Mouse (Mus musculus) common myeloid progenitor, adult 5-6 weeks (primary cell): Measurements from ENCODE around the gene Pigm. TPM values are rescaled to one million over a fixed set of nuclear protein-coding genes. Genes with fewer than 3 reads are reported as not detected.

Source experiments
- ATAC-seq: replicated peaks from 2 replicates; pipeline ENCODE4 v1.8.0; 2016; ENCODE audit warnings: low read depth, mild to moderate bottlenecking, moderate TSS enrichment, inconsistent platforms; ENCODE audit not compliant: poor library complexity, severe bottlenecking
- total RNA-seq: library from RNA; stranded (forward); fragments of 200-1000, 187-1606 nt; gene quantifications from 2 replicates; pipeline ENCODE4 v1.2.3, GENCODE M21; 2017

Pigm gene
- total RNA-seq, 1 experiment from 2014 or later, result 20.4 TPM

DNA sequence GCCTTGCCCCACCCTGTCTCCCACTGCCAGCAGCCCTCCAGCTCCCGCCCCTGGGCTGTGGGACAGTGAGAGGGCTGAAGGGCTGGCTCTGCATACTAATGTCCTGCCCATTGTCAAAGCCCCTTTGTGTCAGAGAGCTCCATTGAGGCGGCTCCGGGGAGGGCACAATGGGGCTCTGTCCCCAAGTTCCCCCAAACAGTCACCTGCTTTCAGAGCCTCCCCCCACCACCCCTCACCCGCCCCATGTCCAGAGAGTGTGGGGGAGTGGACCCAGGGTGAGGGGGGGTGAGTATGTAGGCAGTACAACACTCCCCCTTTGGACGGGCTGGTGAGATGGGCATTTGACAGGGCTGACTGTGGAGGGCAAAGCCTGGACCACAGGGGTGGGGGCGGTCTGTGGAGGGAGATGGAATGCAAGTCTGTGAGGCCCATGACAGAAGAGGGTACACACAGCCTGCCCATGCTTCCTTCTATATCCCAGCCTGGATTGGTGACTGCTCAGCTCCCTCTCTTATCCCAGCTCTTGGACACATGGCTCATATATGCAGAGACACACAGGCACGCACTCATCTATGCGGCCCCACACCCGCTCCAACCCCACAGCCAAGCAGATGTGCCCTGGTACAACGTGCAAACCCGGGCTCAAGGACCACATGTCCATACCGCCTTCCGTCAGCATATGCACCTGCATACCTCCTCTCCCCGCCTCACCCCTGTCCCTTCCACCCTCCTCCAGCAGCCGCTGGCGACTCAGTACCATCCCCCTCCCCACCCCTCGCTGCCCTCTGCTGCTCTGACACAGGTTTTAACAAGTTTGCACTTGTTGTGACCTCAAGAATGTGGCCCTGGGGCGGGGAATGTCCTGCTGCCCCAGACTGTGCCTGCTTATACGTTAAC, 26.2 kb upstream of the Pigm start:
- no peak for ATAC-seq

DNA sequence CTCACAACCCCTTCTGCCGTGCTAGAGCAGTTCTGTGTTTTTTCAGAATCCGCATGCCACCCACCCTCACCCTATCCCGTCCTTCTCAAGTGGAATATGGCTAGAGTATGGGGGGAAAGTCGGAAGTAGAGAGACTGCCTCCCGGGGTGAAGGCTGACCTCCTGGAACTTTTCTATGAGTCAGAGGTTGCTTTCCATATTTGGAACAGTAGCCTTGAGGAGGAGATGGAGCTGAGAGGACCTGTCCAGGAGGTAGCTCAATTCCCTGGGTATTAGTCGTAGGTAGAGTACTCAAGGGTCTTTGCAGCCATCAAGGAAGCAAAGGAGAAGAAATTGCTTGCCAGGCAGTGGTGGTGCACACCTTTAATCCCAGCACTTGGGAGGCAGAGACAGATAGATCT, 24.3 kb upstream of the Pigm start:
- ATAC-seq, result no peak

DNA sequence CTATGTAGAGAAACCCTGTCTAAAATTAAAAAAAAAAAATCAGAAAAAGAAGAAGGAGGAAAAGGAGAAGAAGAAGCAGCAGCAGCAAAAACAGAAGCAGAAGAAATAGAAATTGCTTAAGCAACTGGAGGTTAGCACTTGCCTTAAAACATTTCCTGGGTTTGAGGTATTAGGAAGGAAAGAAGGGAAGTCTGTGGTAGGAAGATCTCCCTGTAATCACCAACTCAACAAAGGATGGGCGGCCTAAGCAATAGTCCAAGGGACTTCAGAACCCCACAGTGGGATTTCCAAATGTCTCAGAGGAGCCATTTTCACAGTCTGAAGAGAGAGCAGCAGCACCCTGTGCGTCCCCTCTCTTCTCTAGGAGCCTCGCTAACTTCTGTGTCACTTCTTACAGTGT, 23.9 kb upstream of the Pigm start:
- peak; percentile 69 for ATAC-seq

DNA sequence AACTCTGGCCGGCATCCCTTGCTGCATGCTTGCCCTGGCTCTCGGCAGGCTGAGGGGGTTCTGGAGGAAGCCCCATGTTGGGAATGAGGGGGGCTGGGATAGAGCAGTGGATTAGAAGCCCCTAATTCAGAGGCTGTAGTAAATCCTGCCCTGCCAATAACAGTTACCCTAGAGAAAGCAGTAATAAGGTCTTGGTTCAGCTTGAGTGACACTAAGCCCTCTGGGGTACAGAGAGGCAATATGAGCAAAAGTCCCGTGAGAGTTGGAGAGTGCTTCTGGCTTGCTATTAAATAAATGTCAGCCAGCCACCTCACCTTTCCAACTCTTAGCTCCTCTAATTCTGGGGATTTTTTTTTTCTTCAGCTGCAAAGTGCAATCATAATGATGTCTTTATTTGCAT, 21.0 kb upstream of the Pigm start:
- no peak for ATAC-seq

GRCm38 (mm10) chr1:172357550-172357949, 18.8 kb upstream of the Pigm start:
- peak; percentile 97 for ATAC-seq

GRCm38 (mm10) chr1:172358341-172358740, 18.0 kb upstream of the Pigm start:
- ATAC-seq, result no peak

DNA sequence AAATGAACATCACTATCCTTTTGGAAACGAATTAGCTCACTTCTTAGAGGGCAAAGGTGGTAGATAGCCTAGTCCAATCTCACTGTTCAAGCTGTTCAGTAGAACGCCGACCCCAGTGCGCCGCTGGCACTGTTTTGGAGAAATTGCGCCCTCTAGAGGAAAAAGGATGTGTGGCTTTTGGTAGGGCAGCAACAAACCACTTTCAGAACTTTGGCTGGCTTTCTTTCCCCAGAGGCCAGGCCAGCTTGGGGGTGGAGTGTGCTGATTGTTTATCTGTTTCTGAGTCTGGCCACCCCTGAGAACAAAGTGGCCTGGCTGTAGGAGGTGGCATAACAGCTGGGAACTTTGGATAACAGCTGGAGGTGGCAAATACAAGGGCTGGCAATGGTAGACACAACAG, 11.7 kb upstream of the Pigm start:
- ATAC-seq, result peak; percentile 67

DNA sequence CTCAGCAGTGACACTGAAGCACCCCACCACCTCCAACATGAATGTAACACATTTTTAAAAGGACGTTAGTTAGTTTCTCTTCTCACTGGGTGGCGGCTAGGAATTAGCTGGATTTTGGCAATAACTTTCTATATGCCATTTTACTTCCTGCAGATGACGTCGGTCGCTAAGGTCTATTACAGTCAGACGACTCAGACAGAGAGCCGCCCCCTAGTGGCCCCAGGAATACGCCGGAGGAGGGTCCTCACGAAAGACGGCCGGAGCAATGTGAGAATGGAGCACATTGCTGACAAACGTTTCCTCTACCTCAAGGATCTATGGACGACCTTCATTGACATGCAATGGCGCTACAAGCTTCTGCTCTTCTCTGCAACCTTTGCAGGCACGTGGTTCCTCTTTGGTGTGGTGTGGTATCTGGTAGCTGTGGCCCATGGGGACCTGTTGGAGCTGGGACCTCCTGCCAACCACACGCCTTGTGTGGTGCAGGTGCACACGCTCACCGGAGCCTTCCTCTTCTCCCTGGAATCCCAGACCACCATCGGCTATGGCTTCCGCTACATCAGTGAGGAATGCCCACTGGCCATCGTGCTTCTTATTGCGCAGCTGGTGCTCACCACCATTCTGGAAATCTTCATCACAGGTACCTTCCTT, 7.5 kb upstream of the Pigm start:
- ATAC-seq, result peak; percentile 85

- peak; percentile 42 for ATAC-seq
These were observed 562 bp downstream of the Pigm start for GRCm38 (mm10) chr1:172376758-172377458.

DNA sequence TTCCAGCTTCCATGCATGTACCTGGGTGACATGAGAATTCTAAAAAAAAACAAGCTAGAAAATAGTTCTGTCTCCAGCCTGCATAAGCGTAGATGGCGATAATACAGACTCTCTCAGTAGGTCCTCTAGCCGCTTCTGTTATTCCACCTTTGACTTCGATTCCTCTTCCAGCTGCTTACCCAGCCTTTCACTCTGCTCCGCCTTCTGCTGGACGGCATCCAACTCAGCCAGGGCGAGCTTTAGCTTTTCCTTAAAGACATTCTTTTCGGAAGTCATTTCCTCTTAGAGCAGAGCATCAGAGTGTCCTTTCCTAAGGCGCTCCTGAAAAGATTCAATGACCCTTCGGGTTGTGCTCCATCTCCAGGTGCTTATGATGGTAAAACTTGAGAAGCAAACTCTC, 3.7 kb downstream of the Pigm start:
- no peak for ATAC-seq

- no peak for ATAC-seq
These were observed 5.7 kb downstream of the Pigm start for GRCm38 (mm10) chr1:172382090-172382489.

GRCm38 (mm10) chr1:172387246-172387645, 10.9 kb downstream of the Pigm start:
- no peak for ATAC-seq

- peak; percentile 79 for ATAC-seq
These were observed 14.4 kb downstream of the Pigm start for GRCm38 (mm10) chr1:172390769-172391168.

GRCm38 (mm10) chr1:172391807-172392581, 15.6 kb downstream of the Pigm start:
- ATAC-seq, result no peak

DNA sequence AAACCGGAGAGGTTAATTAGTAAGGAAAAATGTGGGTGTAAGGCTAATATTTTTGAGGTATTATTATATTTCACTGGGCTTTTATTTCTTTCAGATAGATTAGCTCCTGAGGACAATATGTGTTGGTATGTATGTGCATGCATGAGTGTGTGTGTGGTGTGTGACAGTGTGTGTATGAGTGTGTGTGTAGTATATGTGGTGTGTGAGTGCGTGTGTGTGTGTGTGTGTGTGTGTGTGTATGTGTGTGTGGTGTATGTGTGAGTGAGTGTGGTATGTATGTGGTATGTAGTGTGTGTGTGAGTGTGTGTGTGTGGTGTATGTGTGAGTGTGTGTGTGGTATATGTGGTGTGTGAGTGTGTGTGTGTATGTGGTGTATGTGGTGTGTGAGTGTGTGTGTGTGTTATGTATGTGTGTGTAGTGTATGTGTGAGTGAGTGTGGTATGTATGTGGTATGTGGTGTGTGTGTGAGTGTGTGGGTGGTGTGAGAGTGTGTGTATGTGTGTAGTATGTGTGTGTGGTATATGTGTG, 16.4 kb downstream of the Pigm start:
- no peak for ATAC-seq

- no peak; the same call in 1 of the 2 replicates for ATAC-seq
These were observed 17.4 kb downstream of the Pigm start for GRCm38 (mm10) chr1:172393739-172394138.

DNA sequence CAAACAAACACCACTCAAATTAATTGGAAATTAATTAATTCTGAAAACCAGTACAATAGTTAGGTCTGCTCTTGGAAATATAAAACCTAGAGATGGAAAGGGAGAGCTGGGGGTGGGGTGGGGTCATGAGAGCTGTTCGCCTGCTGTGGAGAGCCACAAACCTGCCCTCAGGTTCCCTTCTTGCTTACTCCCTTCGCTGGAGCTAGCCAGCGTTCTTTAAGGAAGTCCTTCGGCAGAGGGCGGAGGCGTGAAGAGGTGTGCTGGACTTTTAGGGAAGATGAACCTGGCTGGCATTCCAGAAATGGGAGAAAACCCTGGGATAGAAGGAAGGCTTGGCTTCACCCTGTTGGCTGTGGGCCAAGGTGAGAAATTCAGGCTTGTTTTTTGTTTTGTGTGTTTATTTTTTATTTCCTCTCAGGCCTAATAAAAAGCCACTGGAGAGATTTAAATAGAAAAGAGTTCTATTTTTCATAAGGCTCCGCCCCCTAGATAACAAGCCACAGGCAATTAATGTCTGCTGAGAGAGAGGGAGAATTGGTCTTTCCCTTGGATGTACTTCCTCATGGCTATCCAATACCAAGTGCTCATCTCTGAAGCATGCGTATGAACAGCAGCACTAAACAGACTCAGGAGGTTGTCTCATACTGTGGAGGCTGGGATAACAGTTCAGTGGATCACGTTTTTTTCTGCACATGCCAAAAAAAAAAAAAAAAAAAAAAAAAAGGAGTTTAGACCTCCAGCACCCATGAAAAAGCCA, 20.8 kb downstream of the Pigm start:
- peak; percentile 56; the same call in 1 of the 2 replicates for ATAC-seq

GRCm38 (mm10) chr1:172406077-172406706, 29.8 kb downstream of the Pigm start:
- ATAC-seq, result no peak

- ATAC-seq, result peak; percentile 67
These were observed 32.6 kb downstream of the Pigm start for GRCm38 (mm10) chr1:172408996-172409395.
